22 mouse cellular contexts compared by ENCODE assay signal in the genomic region with DNA sequence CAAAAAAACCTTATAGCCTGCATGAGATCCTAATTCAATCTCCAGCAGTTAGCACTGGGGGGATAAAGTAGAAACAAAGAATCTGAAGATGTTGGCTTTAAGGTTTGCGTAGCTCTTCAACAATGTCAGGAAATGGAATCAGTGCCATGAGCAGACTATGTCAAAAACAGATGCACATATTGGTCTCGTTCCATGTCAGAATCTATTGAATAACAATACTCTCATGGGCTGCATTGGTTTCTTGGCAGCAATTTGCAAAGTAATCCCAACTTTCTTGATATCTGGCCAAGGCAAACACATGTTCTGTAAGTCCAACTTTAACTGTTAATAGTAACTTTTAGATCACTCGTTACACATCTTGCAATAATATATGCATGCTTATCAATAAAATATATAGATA. TPM values are rescaled to one million over a fixed set of nuclear protein-coding genes. Genes with fewer than 3 reads are reported as not detected.
DNase-seq lines count a peak whose midpoint lies in the region; ATAC-seq and TF ChIP-seq lines count a peak whose summit lies in the region.
"Had no signal": no experiment of that assay in that cellular context is flagged by ENCODE, and none has a peak within 500 bp of the region (broad histone marks: within the 10 kb centered on the region; RNA-seq: fewer than 3 reads in every experiment).

No protein-coding gene starts in this region.

- H3K27me3 ChIP-seq in liver, adult 2 months (ENCODE audit: control insufficient read depth, insufficient read depth, low read length), result no peaks in the 10 kb centered on the region
- no peaks in the 10 kb centered on the region for H3K27me3 ChIP-seq in liver, embryonic 11.5 days (replicated peaks; ENCODE audit: control insufficient read depth, insufficient read depth, low read length)
- no peaks in the 10 kb centered on the region for H3K27me3 ChIP-seq in embryonic facial prominence, embryonic 14.5 days (replicated peaks; ENCODE audit: control insufficient read depth, insufficient read depth, low read length)
- H3K27me3 ChIP-seq in intestine, postnatal 0 days (replicated peaks; ENCODE audit: control insufficient read depth, insufficient read depth, low read length), result no peaks in the 10 kb centered on the region
- no peaks in the 10 kb centered on the region for H3K27me3 ChIP-seq in midbrain, embryonic 11.5 days (ENCODE audit: control insufficient read depth, insufficient read depth, low read length)
- H3K27me3 ChIP-seq: CH12.LX; hindbrain, embryonic 13.5 days; liver, embryonic 15.5 days had no signal

- 43% methylated on average over 3 of the region's 3 CpGs for WGBS in liver, adult 2 months
- WGBS in liver, embryonic 11.5 days, result 90% methylated on average over 3 of the region's 3 CpGs
- 49% methylated on average over 3 of the region's 3 CpGs for WGBS in embryonic facial prominence, embryonic 14.5 days
- WGBS in intestine, postnatal 0 days, result 60% methylated on average over 3 of the region's 3 CpGs
- 91% methylated on average over 3 of the region's 3 CpGs for WGBS in midbrain, embryonic 11.5 days

- TF ChIP-seq CTCF in liver, adult 2 months (IDR thresholded peaks at IDR 0.05; ENCODE audit: low read depth, low read length), result no peak
- TF ChIP-seq CTCF in intestine, postnatal 0 days (IDR thresholded peaks at IDR 0.05; ENCODE audit: low read depth), result no peak

- intact Hi-C loops in heart, postnatal 25 days (cut with DNase I), result no loop called here

- H3K79me2 ChIP-seq in liver, adult 2 months (ENCODE audit: control insufficient read depth, insufficient read depth, low read length), result no peaks in the 10 kb centered on the region

- H3K9me3 ChIP-seq in liver, embryonic 11.5 days (ENCODE audit: control insufficient read depth, low read length), result no peaks in the 10 kb centered on the region
- H3K9me3 ChIP-seq in embryonic facial prominence, embryonic 14.5 days (ENCODE audit: control insufficient read depth, low read length), result no peaks in the 10 kb centered on the region
- no peaks in the 10 kb centered on the region for H3K9me3 ChIP-seq in intestine, postnatal 0 days (ENCODE audit: control insufficient read depth)
- no peaks in the 10 kb centered on the region for H3K9me3 ChIP-seq in midbrain, embryonic 11.5 days (ENCODE audit: control insufficient read depth, low read length)
- H3K9me3 ChIP-seq: hindbrain, embryonic 13.5 days; liver, embryonic 15.5 days had no signal

- DNase-seq in heart, adult 11 months, result peak; percentile 94
- no peak for DNase-seq in heart, postnatal 25 days (ENCODE audit: low spot score)
- DNase-seq in liver, adult 2 months (ENCODE audit: extremely low read depth, low read depth, low spot score), result peak; percentile 12
- DNase-seq in liver, embryonic 11.5 days (ENCODE audit: low spot score), result no peak
- DNase-seq in embryonic facial prominence, embryonic 14.5 days (ENCODE audit: low spot score), result peak; percentile 94
- DNase-seq in heart, postnatal 4 days, result peak; percentile 29
- DNase-seq in midbrain, embryonic 11.5 days (ENCODE audit: low spot score, missing footprints), result no peak
- DNase-seq: cerebellum, adult 8-10 months; kidney, adult 8-10 months; kidney, postnatal 25 days; layer of hippocampus, adult 9-11 months; left cerebral cortex, postnatal 4 days; lung, postnatal 4 days; right cerebral cortex, postnatal 14 days; spleen, adult 18-20 months had no signal

- H3K27ac ChIP-seq in liver, adult 2 months (replicated peaks; ENCODE audit: insufficient read depth, low read depth, low read length), result no peak overlapping the region
- no peak overlapping the region for H3K27ac ChIP-seq in liver, embryonic 11.5 days (ENCODE audit: low read depth, low read length)
- peak overlapping the region; percentile 75; the same call in 1 of the 2 replicates for H3K27ac ChIP-seq in embryonic facial prominence, embryonic 14.5 days (replicated peaks; ENCODE audit: low read depth, low read length)
- H3K27ac ChIP-seq in intestine, postnatal 0 days (ENCODE audit: low read depth, low read length), result no peak overlapping the region
- no peak overlapping the region for H3K27ac ChIP-seq in midbrain, embryonic 11.5 days (ENCODE audit: low read depth, low read length)
- H3K27ac ChIP-seq: hindbrain, embryonic 13.5 days; left cerebral cortex, adult 2 months; liver, embryonic 15.5 days had no signal

- H3K4me1 ChIP-seq in liver, adult 2 months (ENCODE audit: control insufficient read depth, insufficient read depth, low read length), result no peaks in the 10 kb centered on the region
- H3K4me1 ChIP-seq in liver, embryonic 11.5 days (replicated peaks; ENCODE audit: control insufficient read depth, insufficient read depth, low read length), result no peaks in the 10 kb centered on the region
- peaks cover 6% of the 10 kb centered on the region; the same call in 1 of the 2 replicates for H3K4me1 ChIP-seq in embryonic facial prominence, embryonic 14.5 days (ENCODE audit: control insufficient read depth, insufficient read depth, low read length)
- no peaks in the 10 kb centered on the region for H3K4me1 ChIP-seq in intestine, postnatal 0 days (replicated peaks; ENCODE audit: control insufficient read depth, insufficient read depth, low read length)
- no peaks in the 10 kb centered on the region for H3K4me1 ChIP-seq in midbrain, embryonic 11.5 days (ENCODE audit: control insufficient read depth, insufficient read depth, low read length)
- H3K4me1 ChIP-seq: hindbrain, embryonic 13.5 days; liver, embryonic 15.5 days had no signal

- no peaks in the 10 kb centered on the region for H3K36me3 ChIP-seq in liver, adult 2 months (ENCODE audit: control insufficient read depth, insufficient read depth, low read length)
- H3K36me3 ChIP-seq in liver, embryonic 11.5 days (ENCODE audit: control insufficient read depth, insufficient read depth, low read length), result no peaks in the 10 kb centered on the region
- no peaks in the 10 kb centered on the region for H3K36me3 ChIP-seq in embryonic facial prominence, embryonic 14.5 days (ENCODE audit: control insufficient read depth, insufficient read depth, low read length)
- H3K36me3 ChIP-seq in intestine, postnatal 0 days (ENCODE audit: control insufficient read depth, insufficient read depth), result no peaks in the 10 kb centered on the region
- H3K36me3 ChIP-seq in midbrain, embryonic 11.5 days (ENCODE audit: control insufficient read depth, insufficient read depth, low read length), result no peaks in the 10 kb centered on the region
- H3K36me3 ChIP-seq: hindbrain, embryonic 13.5 days; liver, embryonic 15.5 days had no signal

- no peak for TF ChIP-seq POLR2A in liver, adult 2 months (IDR thresholded peaks at IDR 0.05; ENCODE audit: extremely low read depth, insufficient read depth, low read length)

- H3K4me3 ChIP-seq in liver, adult 2 months (ENCODE audit: insufficient read depth, low read depth, low read length), result no peak overlapping the region
- H3K4me3 ChIP-seq in liver, embryonic 11.5 days (ENCODE audit: low read depth, low read length), result no peak overlapping the region
- no peak overlapping the region for H3K4me3 ChIP-seq in embryonic facial prominence, embryonic 14.5 days (ENCODE audit: low read depth, low read length)
- no peak overlapping the region for H3K4me3 ChIP-seq in intestine, postnatal 0 days (ENCODE audit: low read depth, low read length)
- no peak overlapping the region for H3K4me3 ChIP-seq in midbrain, embryonic 11.5 days (ENCODE audit: low read depth, low read length)
- H3K4me3 ChIP-seq: hindbrain, embryonic 13.5 days; left cerebral cortex, adult 2 months; liver, embryonic 15.5 days had no signal

- no peak for ATAC-seq in liver, embryonic 11.5 days (replicated peaks; ENCODE audit: low FRiP score)
- ATAC-seq in embryonic facial prominence, embryonic 14.5 days (ENCODE audit: low read depth), result peak; percentile 77
- ATAC-seq in intestine, postnatal 0 days, result no peak
- ATAC-seq in midbrain, embryonic 11.5 days (ENCODE audit: low FRiP score), result no peak
- ATAC-seq: forebrain, embryonic 16.5 days; inflammation-experienced regulatory T-cells, adult 6 months had no signal

- no peak overlapping the region for H3K4me2 ChIP-seq in liver, embryonic 11.5 days
- no peak overlapping the region for H3K4me2 ChIP-seq in embryonic facial prominence, embryonic 14.5 days (ENCODE audit: low read depth, low read length)
- H3K4me2 ChIP-seq in intestine, postnatal 0 days (replicated peaks; ENCODE audit: low read depth), result no peak overlapping the region
- no peak overlapping the region for H3K4me2 ChIP-seq in midbrain, embryonic 11.5 days
- H3K4me2 ChIP-seq: hindbrain, embryonic 13.5 days; liver, embryonic 15.5 days had no signal

- H3K9ac ChIP-seq in liver, adult 2 months (ENCODE audit: low read depth, low read length), result no peak overlapping the region
- H3K9ac ChIP-seq in liver, embryonic 11.5 days (ENCODE audit: low read depth, low read length), result no peak overlapping the region
- no peak overlapping the region for H3K9ac ChIP-seq in embryonic facial prominence, embryonic 14.5 days (ENCODE audit: low read depth, low read length)
- no peak overlapping the region for H3K9ac ChIP-seq in intestine, postnatal 0 days (ENCODE audit: low read depth, low read length)
- no peak overlapping the region for H3K9ac ChIP-seq in midbrain, embryonic 11.5 days (ENCODE audit: low read length)
- H3K9ac ChIP-seq: hindbrain, embryonic 13.5 days; liver, embryonic 15.5 days had no signal

RNA-seq across cellular contexts. Expression of a gene that starts 58.1 kb away (rescaled TPM):
- total RNA-seq in heart, postnatal 25 days (2021), result 10 to 100 TPM; 73.6 to 82.5 TPM
- 37.6 and 63.4 TPM in 2 replicates for total RNA-seq in liver, adult 2 months (2014; rRNA removed)
- 2.4 and 2.8 TPM in 2 replicates for polyA plus RNA-seq in liver, adult 2 months (2012; rRNA removed)
- 723 and 790 TPM in 2 replicates for polyA plus RNA-seq in liver, embryonic 11.5 days (2014; fragmentation: Nextera tagmentation; extraction: Ambion mirVana)
- polyA plus RNA-seq in embryonic facial prominence, embryonic 14.5 days (2014; fragmentation: Nextera tagmentation; extraction: Ambion mirVana), result 668 and 685 TPM in 2 replicates
- total RNA-seq in heart, postnatal 4 days (2021), result 100 to 1,000 TPM; 183 to 198 TPM
- 460 and 474 TPM in 2 replicates for polyA plus RNA-seq in intestine, postnatal 0 days (2015; fragmentation: Nextera tagmentation; extraction: Ambion mirVana)
- polyA plus RNA-seq in midbrain, embryonic 11.5 days (2014; fragmentation: Nextera tagmentation; extraction: Ambion mirVana), result 798 and 807 TPM in 2 replicates

Comparison
In these comparisons a context has a peak if more than half of its experiments do, and no peak if none do; other contexts are left out.
1. DNase-seq: peak in heart, adult 11 months (single experiment), liver, adult 2 months (single experiment), embryonic facial prominence, embryonic 14.5 days (single experiment) and heart, postnatal 4 days (single experiment); none in heart, postnatal 25 days (single experiment), liver, embryonic 11.5 days (single experiment) and midbrain, embryonic 11.5 days (single experiment).
2. RNA of a gene that starts 58.1 kb away (polyA plus RNA-seq): 798 to 807 TPM in midbrain, embryonic 11.5 days, 723 to 790 TPM in liver, embryonic 11.5 days, 668 to 685 TPM in embryonic facial prominence, embryonic 14.5 days and 460 to 474 TPM in intestine, postnatal 0 days; 2.4 to 2.8 TPM in liver, adult 2 months; every median in the first group is over 100 times any median in the second.